Mouse (Mus musculus) heart, embryonic 16.5 days (tissue): ENCODE results near the gene Fkbp2. TPM values are rescaled to one million over a fixed set of nuclear protein-coding genes. Genes with fewer than 3 reads are reported as not detected.

ENCODE experiments used
- ATAC-seq: fragments of 200-750 bp; cut with Nextera tagmentation; replicated peaks from 2 replicates; pipeline ENCODE4 v1.8.0; 2017; ENCODE audit warnings: moderate number of reproducible peaks; ENCODE audit not compliant: insufficient read depth, low FRiP score; ENCODE audit errors: extremely low read depth
- H3K27ac ChIP-seq: fragments of 300-500 bp; sonication (generic); 2 replicates; pipeline ENCODE4 v1.5.1; 2014; ENCODE audit warnings: mild to moderate bottlenecking, low read length, control low read depth, moderate library complexity
- H3K27me3 ChIP-seq: fragments of 300-500 bp; sonication (generic); 2 replicates; pipeline ENCODE4 v1.6.1; 2014; ENCODE audit warnings: low read length, mixed read lengths; ENCODE audit not compliant: control insufficient read depth, insufficient read depth
- H3K36me3 ChIP-seq: fragments of 300-500 bp; sonication (generic); 2 replicates; pipeline ENCODE4 v1.6.1; 2014; ENCODE audit not compliant: control insufficient read depth, insufficient read depth
- H3K4me1 ChIP-seq: fragments of 300-500 bp; sonication (generic); 2 replicates; pipeline ENCODE4 v1.6.1; 2014; ENCODE audit warnings: low read length, mixed read lengths; ENCODE audit not compliant: control insufficient read depth, insufficient read depth
- H3K4me2 ChIP-seq: fragments of 300-500 bp; sonication (generic); 2 replicates; pipeline ENCODE4 v1.6.1; 2014; ENCODE audit warnings: low read depth, mild to moderate bottlenecking, control low read depth, low read length
- H3K4me3 ChIP-seq: fragments of 300-500 bp; sonication (generic); 2 replicates; pipeline ENCODE4 v1.5.1; 2014; ENCODE audit warnings: mild to moderate bottlenecking, control low read depth, low read length
- H3K9ac ChIP-seq: fragments of 300-500 bp; sonication (generic); 2 replicates; pipeline ENCODE4 v1.6.1; 2014; ENCODE audit warnings: low read length, control low read depth
- H3K9me3 ChIP-seq: fragments of 300-500 bp; sonication (generic); replicated peaks from 2 replicates; pipeline ENCODE4 v1.6.1; 2016; ENCODE audit warnings: low read length; ENCODE audit not compliant: control insufficient read depth
- whole genome bisulfite sequencing: fragments of 180-500 bp; shearing (Covaris S2); extraction: QIAGEN DNeasy Blood & Tissue Kit; methylation state at CpG from one replicate; pipeline ENCODE4 v1.1.7; 2014; 5-methylcytosine and 5-hydroxymethylcytosine counted together
- polyA plus RNA-seq: library from polyadenylated mRNA; unstranded; fragments of >200 nt; fragmentation: Nextera tagmentation; extraction: Ambion mirVana; gene quantifications from 2 replicates; pipeline ENCODE4 v1.2.1, GENCODE M21; 2015

Gene Fkbp2
- polyA plus RNA-seq, 1 experiment from 2014 or later: 83.7 TPM

DNA sequence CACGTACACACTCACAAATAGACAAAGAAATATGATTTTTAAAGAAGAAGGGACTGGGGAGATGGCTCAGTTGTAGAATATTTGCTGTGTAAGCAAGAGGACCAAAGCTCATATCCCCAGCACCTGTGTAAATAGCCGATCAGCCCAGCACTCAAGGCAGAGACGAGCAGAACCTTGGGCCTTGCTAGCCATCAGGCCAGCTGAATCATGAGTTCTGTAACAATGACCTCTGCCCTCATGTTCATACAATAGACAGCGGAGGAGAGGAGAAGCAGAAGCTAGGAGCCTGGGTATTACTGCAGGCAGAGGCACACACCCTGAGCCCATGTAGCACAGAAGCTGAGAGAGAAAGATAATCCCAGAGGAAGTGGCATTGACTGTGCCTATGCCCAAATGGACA lies 32.1 kb upstream of the Fkbp2 start:
- H3K36me3 ChIP-seq: no peaks in the 10 kb centered on the region
- H3K9me3 ChIP-seq: no peaks in the 10 kb centered on the region
- H3K4me1 ChIP-seq: no peaks in the 10 kb centered on the region
- no peak overlapping the region for H3K4me3 ChIP-seq
- H3K27me3 ChIP-seq: no peaks in the 10 kb centered on the region
- no peak for ATAC-seq
- no peak overlapping the region for H3K27ac ChIP-seq
- no peak overlapping the region for H3K9ac ChIP-seq
- 78% methylated on average over 4 of the region's 4 CpGs for WGBS
- no peak overlapping the region for H3K4me2 ChIP-seq

DNA sequence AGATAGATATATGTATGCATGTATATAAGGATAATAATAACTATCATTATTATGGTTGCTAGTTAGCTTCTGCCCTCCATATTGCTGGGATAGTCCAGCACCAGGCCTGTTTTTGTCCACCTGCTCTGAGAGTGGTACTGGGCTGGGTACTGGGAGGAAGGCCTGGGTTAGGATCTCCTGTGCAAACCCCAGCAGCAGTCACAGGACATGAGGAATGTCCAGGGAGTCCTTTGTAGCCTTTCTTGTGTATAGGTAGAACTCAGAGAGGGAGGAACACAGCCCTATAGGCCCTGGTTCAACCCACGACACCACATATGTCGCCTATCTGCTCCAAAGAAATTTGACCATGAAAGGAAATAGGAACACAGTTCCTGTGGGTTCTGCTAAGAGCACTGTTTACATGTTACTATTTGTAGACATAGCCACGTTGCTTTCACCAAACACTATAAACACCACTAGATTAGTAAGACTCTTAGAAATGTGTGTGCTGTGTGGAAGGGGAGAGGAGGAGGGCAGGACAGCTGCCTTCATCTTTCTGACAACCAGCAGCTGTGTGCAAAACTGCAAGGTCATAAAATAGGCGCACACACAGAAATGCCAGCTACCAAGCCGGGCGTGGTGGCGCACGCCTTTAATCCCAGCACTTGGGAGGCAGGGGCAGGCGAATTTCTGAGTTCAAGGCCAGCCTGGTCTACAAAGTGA lies 26.7 kb upstream of the Fkbp2 start:
- Histone ChIP-seq H3K9ac (no peak overlapping the region), H3K27me3 (no peaks in the 10 kb centered on the region), H3K27ac (no peak overlapping the region), H3K4me2 (no peak overlapping the region), H3K4me3 (no peak overlapping the region), H3K9me3 (no peaks in the 10 kb centered on the region), H3K36me3 (no peaks in the 10 kb centered on the region), H3K4me1 (no peaks in the 10 kb centered on the region)
- no peak for ATAC-seq
- WGBS: 76% methylated on average over 9 of the region's 9 CpGs

DNA sequence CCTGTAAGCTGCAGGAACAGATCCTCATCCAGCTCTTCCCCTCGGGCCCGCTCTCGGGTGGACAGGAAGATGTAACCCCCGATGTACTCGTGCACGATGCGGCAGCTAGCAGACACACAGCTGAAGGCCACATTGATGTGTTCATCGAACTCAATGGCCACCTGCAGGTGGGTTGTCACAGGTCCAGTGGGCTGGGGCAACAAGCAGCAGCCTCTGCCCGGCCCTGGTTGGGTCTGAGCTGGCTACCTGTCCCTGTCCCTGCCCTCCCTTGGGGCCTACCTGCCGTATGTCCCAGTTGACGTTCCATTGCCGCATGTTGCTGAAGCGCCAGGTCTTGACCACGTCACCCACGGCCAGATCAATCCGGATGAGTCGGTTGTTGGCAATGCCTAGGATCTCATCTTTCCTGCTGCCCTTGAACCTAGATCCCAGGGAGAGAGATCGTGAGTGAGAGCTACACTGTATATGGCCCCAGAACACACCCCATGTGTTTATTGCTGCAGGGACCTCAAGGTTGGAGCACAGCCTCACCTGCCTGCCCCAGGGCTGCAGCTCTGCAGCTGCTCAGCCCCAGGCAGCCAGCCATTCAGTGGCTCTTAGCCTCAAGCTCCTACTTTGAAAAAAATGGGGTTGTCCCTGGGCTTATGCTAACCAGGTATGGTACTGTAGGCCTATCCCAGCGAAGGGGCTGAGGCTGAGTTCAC lies 19.2 kb upstream of the Fkbp2 start:
- Histone ChIP-seq H3K9ac (no peak overlapping the region), H3K27me3 (no peaks in the 10 kb centered on the region), H3K4me2 (no peak overlapping the region), H3K9me3 (no peaks in the 10 kb centered on the region), H3K4me1 (peaks cover 25% of the 10 kb centered on the region), H3K36me3 (peaks cover 26% of the 10 kb centered on the region), H3K27ac (no peak overlapping the region), H3K4me3 (no peak overlapping the region)
- no peak for ATAC-seq
- 93% methylated on average over 19 of the region's 19 CpGs for WGBS

DNA sequence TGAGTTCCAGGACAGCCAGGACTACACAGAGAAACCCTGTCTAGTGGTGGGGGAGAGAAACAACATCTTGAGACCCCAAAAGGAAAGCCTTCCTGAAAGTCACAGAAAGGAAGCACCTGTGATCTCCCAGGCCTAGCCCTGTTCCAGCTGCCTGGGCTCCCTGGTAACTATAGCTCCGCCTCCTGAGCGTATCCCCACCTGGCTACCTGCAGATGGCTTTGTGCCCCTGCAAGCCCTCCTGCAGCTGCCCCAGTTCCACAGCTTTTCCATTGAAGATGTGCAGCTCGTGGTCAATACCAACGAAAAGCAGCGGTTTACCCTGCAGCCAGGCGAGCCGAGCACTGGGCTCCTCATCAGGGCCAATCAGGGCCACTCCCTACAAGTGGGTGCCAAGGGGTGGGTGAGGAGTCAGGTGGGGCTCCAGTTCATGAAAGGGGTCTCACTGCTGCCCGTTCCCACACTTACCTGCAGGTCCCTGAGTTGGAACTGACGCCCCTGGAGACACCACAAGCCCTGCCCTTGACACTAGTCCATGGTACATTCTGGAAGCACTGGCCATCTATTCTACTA lies 17.5 kb upstream of the Fkbp2 start:
- H3K4me3 ChIP-seq: no peak overlapping the region
- ATAC-seq: no peak
- peaks cover 26% of the 10 kb centered on the region for H3K36me3 ChIP-seq
- H3K4me2 ChIP-seq: no peak overlapping the region
- no peaks in the 10 kb centered on the region for H3K9me3 ChIP-seq
- H3K4me1 ChIP-seq: peaks cover 32% of the 10 kb centered on the region
- H3K27me3 ChIP-seq: no peaks in the 10 kb centered on the region
- H3K9ac ChIP-seq: no peak overlapping the region
- WGBS: 84% methylated on average over 9 of the region's 9 CpGs
- no peak overlapping the region for H3K27ac ChIP-seq

DNA sequence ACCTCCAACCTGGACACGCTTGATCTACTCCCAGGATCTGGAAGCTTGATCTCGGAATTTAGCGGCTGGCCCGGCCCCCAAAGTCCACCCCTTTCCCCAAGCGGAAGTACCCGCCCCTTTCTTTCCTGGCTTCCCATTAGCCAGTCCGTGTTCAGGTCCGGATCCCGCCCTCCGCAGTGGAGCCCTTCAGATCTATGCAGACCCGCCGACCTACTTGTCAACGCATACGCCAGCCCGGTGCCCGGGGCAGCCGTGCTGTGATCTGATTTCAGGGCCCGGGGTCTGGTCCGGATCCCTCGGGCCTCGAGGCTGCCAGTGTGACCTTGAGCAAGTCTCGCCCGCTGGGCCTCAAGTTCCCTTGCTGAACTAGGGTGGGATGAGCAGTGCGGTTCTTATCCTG lies 15.7 kb upstream of the Fkbp2 start, which contains the start of the genes Nudt22 and Trpt1:
Gene Nudt22, minus strand, starts transcription at position 112 of the 400 bp plus-strand sequence.
Gene Trpt1, plus strand, starts transcription at position 126 of the 400 bp plus-strand sequence.
- Histone ChIP-seq H3K4me1 (peaks cover 37% of the 10 kb centered on the region), H3K36me3 (peaks cover 26% of the 10 kb centered on the region), H3K4me2 (peak within 1 kb of the TSS; percentile 90), H3K4me3 (peak within 1 kb of the TSS; percentile 77), H3K27me3 (no peaks in the 10 kb centered on the region), H3K9me3 (no peaks in the 10 kb centered on the region), H3K9ac (peak within 1 kb of the TSS; percentile 88), H3K27ac (peak within 1 kb of the TSS; percentile 89)
- 0% methylated on average over 24 of the region's 24 CpGs for WGBS
- peak; percentile 73 for ATAC-seq

DNA sequence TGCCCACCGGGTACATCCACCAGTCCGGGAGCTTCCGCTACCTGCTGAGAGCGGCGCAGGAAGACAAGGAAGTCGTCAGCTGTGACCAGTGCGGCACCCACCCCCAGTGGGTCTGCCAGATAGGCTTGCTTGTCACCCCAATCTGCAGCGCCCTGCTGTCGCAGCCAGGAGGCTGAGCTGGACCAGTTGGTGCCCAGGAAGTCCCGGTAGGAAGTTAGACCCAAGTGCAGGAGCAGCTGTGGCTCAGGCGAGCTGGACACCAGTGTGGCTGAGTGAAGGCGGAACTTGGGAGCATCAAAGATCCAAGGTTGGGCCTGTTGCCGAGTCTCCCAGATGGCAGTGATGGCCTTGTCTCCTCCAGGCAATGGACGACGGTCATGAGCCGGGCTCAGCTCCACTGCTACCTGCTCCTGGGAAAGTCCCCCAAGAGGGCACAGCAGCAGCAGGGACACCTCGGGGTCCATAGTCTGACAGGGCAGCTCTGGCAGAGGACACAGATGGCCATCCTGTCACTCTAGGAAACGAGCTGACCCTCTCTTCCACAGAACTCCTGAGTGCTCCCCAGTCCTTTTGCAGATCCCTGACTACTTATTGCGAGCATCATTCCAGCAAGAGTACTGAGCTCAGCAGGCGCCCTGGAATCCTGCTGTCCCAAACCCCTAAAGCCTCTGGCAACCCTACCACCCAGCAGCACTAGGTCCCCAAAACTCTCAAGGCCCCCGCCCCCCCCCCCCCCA lies 15.1 kb upstream of the Fkbp2 start:
- Histone ChIP-seq H3K9ac (peak overlapping the region; percentile 88), H3K27ac (peak overlapping the region; percentile 89), H3K4me1 (peaks cover 37% of the 10 kb centered on the region), H3K9me3 (no peaks in the 10 kb centered on the region), H3K27me3 (no peaks in the 10 kb centered on the region), H3K4me3 (peak overlapping the region; percentile 77), H3K4me2 (peak overlapping the region; percentile 90), H3K36me3 (peaks cover 26% of the 10 kb centered on the region)
- no peak for ATAC-seq
- 43% methylated on average over 21 of the region's 21 CpGs for WGBS

DNA sequence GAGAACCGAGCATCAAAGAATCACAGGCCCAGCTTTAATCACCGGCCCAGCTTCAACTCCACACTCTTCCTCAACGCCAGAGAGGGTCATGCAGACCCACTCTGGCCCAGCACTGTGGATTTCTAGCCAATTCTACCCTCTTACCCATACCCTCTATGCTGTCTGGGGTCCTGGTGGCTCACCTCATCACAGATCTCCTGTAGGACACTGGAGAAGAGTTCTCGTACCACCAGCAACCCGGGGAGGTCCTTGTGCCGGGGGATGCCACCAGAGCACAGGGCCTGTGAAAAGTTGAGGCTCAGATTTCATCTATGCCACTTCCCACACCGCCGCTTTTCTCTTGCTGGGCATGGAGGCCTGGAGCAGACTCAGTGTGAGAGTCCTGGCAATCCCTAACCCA lies 14.2 kb upstream of the Fkbp2 start:
- Histone ChIP-seq H3K27ac (no peak overlapping the region), H3K4me1 (peaks cover 37% of the 10 kb centered on the region), H3K9ac (peak overlapping the region; percentile 88), H3K4me3 (no peak overlapping the region; the same call in 1 of the 2 replicates), H3K9me3 (no peaks in the 10 kb centered on the region), H3K36me3 (peaks cover 16% of the 10 kb centered on the region), H3K27me3 (no peaks in the 10 kb centered on the region), H3K4me2 (peak overlapping the region; percentile 90)
- 84% methylated on average over 8 of the region's 8 CpGs for WGBS
- no peak for ATAC-seq

DNA sequence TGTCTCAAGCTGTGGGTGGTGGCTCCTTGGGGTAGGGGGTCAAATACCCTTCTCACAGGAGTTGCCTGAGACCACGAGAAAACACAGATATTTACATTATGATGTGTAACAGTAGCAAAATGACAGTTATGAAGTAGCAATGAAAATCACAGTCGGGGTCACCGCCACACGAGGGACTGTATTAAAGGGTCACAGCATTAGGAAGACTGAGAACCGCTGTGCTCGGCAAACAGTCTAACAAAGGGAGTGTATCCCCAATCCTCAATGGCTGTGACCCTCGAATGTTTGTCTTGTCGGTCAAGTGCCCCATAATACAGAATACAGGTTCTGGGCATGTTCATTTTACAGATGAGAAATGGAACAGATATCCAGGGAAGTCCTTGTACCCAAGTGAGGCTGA lies 13.7 kb upstream of the Fkbp2 start:
- Histone ChIP-seq H3K9ac (no peak overlapping the region), H3K27me3 (no peaks in the 10 kb centered on the region)

More for the DNA sequence above, 13.7 kb upstream of the Fkbp2 start:
- H3K4me2 ChIP-seq: no peak overlapping the region
- WGBS: 86% methylated on average over 8 of the region's 8 CpGs
- peaks cover 11% of the 10 kb centered on the region for H3K36me3 ChIP-seq
- H3K9me3 ChIP-seq: no peaks in the 10 kb centered on the region
- no peak overlapping the region for H3K27ac ChIP-seq
- peaks cover 37% of the 10 kb centered on the region for H3K4me1 ChIP-seq
- no peak overlapping the region for H3K4me3 ChIP-seq
- ATAC-seq: no peak
